Mouse (Mus musculus): Measurements from ENCODE around the gene Hddc3. TPM values are rescaled to one million over a fixed set of nuclear protein-coding genes. Genes with fewer than 3 reads are reported as not detected.
"Not testable (repeated sequence)": the region's sequence is repeated elsewhere in the genome, so short reads cannot be mapped to it uniquely, and the experiment has no call there.

The Hddc3 gene
- polyA plus RNA-seq, 1 experiment from 2014 or later, result 3.1 TPM

DNA sequence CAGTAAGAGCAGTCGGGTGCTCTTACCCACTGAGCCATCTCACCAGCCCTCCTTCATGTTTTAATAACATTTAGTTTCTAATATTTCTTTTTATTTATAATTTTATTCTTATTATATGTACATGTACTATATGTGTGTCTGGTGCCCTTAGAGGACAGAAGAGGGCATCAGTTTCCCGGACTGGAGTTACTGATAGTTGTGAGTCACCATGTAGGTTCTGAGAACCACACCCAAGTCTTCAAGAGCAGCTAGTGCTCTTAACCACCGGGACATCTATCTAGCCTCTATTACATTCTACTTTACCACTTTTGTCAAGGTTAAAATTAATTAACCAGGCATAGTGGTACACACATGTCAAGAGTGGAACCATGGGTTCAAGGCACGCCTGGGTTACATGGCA lies 51.7 kb downstream of the Hddc3 start:
- no peak overlapping the region for H3K27ac ChIP-seq (ENCODE audit: low read length)
- no peak overlapping the region for H3K4me2 ChIP-seq (ENCODE audit: low read depth, low read length)
- 55% methylated on average over 4 of the region's 4 CpGs for WGBS (ENCODE audit: insufficient replicate concordance)
- no peaks in the 10 kb centered on the region for H3K27me3 ChIP-seq (ENCODE audit: control insufficient read depth, insufficient read depth, low read depth, low read length)
- no peak for ATAC-seq (ENCODE audit: low read depth)
- no peak overlapping the region for H3K9ac ChIP-seq (ENCODE audit: low read depth, low read length)
- H3K4me1 ChIP-seq (ENCODE audit: control insufficient read depth, low read depth, low read length), result peaks cover 2% of the 10 kb centered on the region
- no peaks in the 10 kb centered on the region for H3K9me3 ChIP-seq (replicated peaks; ENCODE audit: control insufficient read depth, low read length)
- no peak overlapping the region for H3K4me3 ChIP-seq (ENCODE audit: low read depth, low read length)
- peaks cover 16% of the 10 kb centered on the region for H3K36me3 ChIP-seq (ENCODE audit: control insufficient read depth, insufficient read depth)

DNA sequence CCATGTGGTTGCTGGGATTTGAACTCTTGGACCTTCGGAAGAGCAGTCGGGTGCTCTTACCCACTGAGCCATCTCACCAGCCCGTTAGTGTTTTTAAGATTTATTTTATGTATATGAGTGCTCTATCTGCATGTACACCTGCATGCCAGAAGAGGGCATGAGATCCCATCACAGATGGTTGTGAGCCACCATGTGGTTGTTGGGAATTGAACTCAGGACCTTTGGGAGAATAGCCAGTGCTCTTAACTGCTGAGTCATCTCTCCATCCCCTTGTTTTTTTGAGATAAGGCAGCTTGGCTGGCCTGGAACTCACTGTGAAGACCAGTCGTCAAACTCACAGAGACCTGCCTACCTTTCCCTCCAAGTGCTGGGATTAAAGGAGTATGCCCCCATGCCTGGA lies 53.5 kb downstream of the Hddc3 start:
- not testable (repeated sequence) for H3K4me2 ChIP-seq (ENCODE audit: low read depth, low read length); H3K27ac ChIP-seq (ENCODE audit: low read length); ATAC-seq (ENCODE audit: low read depth); H3K27me3 ChIP-seq (ENCODE audit: control insufficient read depth, insufficient read depth, low read depth, low read length); H3K9ac ChIP-seq (ENCODE audit: low read depth, low read length); H3K9me3 ChIP-seq (replicated peaks; ENCODE audit: control insufficient read depth, low read length); H3K4me1 ChIP-seq (ENCODE audit: control insufficient read depth, low read depth, low read length); H3K4me3 ChIP-seq (ENCODE audit: low read depth, low read length)
- peaks cover 13% of the 10 kb centered on the region for H3K36me3 ChIP-seq (ENCODE audit: control insufficient read depth, insufficient read depth)
- WGBS (ENCODE audit: insufficient replicate concordance), result 64% methylated on average over 4 of the region's 4 CpGs

DNA sequence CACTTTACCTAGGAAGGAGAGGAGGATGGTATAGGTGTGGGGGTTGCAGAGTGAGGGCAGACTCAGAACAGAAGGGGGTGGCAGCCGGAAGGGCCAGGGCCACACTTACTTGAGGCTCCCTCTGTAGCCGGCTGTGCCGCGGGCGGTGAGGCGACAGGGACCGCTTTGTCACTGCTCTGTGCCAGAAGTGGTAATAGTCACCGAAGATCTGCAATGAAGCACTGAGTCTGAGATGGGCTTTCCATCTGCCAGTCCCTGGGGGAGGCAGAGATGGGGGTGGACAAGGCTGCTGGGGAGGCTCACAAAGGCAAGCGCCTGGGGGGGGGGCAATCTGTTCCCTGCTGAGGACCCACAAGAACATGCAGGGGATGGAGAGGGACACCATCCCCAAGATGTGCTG lies 55.1 kb downstream of the Hddc3 start:
- peaks cover 6% of the 10 kb centered on the region for H3K4me1 ChIP-seq (ENCODE audit: control insufficient read depth, low read depth, low read length)
- WGBS (ENCODE audit: insufficient replicate concordance), result 85% methylated on average over 9 of the region's 9 CpGs

DNA sequence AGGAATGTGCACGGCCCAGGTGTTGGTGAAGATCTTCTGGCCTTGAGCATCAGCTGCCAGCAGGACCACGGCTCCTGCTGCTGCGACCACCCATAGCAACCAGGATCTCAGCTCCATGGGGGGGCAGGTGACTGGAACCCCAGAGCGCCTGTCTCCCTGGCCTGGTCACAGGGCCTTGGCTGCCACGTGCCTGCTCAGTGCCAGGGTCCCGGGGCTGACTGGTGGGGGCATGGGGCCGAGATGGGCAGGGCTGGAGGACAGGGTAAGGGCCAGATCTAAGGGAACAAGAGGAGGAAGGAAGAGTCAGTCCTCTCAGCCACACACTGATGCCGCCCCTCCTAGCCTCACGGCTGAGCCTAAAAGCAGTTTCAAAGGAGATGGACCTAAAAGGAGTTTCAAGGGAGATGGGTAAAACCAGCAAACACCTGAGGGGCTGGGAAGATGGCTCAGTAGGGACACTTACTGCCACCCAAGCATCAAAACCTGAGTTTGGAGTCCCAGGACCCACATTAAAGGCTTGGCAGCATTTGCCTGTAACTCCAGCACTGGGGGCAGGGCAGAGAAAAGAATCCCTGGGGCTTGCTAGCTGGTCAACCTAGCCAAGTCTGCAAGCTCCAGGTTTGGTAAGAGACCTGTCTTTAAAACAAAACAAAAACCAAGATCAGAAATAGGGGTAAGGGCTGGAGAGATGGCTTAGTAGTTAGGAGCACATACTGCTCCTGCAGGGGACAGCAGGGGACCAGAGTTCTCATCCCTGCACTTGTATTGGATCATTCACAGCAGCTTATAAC lies 55.9 kb downstream of the Hddc3 start:
- Histone ChIP-seq H3K4me1 (ENCODE audit: control insufficient read depth, low read depth, low read length) (peaks cover 13% of the 10 kb centered on the region), H3K4me3 (ENCODE audit: low read depth, low read length) (no peak overlapping the region), H3K27ac (ENCODE audit: low read length) (no peak overlapping the region), H3K9ac (ENCODE audit: low read depth, low read length) (no peak overlapping the region), H3K9me3 (replicated peaks; ENCODE audit: control insufficient read depth, low read length) (no peaks in the 10 kb centered on the region), H3K4me2 (ENCODE audit: low read depth, low read length) (no peak overlapping the region), H3K27me3 (ENCODE audit: control insufficient read depth, insufficient read depth, low read depth, low read length) (peaks cover 30% of the 10 kb centered on the region), H3K36me3 (ENCODE audit: control insufficient read depth, insufficient read depth) (peaks cover 8% of the 10 kb centered on the region)
- no peak for ATAC-seq (ENCODE audit: low read depth)
- WGBS (ENCODE audit: insufficient replicate concordance), result 65% methylated on average over 9 of the region's 9 CpGs

More for the DNA sequence above, 55.1 kb downstream of the Hddc3 start:
- Histone ChIP-seq H3K27me3 (ENCODE audit: control insufficient read depth, insufficient read depth, low read depth, low read length) (peaks cover 21% of the 10 kb centered on the region), H3K27ac (ENCODE audit: low read length) (no peak overlapping the region), H3K36me3 (ENCODE audit: control insufficient read depth, insufficient read depth) (peaks cover 10% of the 10 kb centered on the region), H3K9ac (ENCODE audit: low read depth, low read length) (no peak overlapping the region), H3K9me3 (replicated peaks; ENCODE audit: control insufficient read depth, low read length) (no peaks in the 10 kb centered on the region), H3K4me3 (ENCODE audit: low read depth, low read length) (no peak overlapping the region), H3K4me2 (ENCODE audit: low read depth, low read length) (no peak overlapping the region)
- ATAC-seq (ENCODE audit: low read depth), result no peak

DNA sequence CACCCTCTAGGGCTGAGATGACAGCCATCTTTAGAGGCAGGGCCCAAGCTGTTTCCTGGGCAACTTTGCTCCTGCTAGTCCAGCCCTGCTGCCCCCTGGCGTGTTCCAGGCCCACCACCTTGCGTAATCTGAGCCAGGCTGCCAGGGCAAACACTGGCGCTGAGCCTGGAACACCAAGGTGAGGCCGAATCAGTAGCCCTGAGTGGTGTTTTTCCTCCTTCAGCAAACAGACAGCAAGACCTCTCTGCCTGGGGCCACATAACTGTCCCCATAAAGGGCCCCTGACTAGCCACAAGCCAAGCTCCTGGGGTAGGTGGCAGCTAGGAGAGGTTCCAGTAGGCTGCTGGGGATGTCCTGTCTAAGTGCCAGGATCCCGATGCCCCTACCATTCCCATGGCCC lies 57.2 kb downstream of the Hddc3 start:
- ATAC-seq (ENCODE audit: low read depth), result peak; percentile 64
- WGBS (ENCODE audit: insufficient replicate concordance), result 51% methylated on average over 5 of the region's 5 CpGs
- peaks cover 19% of the 10 kb centered on the region for H3K4me1 ChIP-seq (ENCODE audit: control insufficient read depth, low read depth, low read length)
- peaks cover 8% of the 10 kb centered on the region for H3K36me3 ChIP-seq (ENCODE audit: control insufficient read depth, insufficient read depth)
- H3K27me3 ChIP-seq (ENCODE audit: control insufficient read depth, insufficient read depth, low read depth, low read length), result peaks cover 37% of the 10 kb centered on the region
- no peaks in the 10 kb centered on the region for H3K9me3 ChIP-seq (replicated peaks; ENCODE audit: control insufficient read depth, low read length)
- H3K27ac ChIP-seq (ENCODE audit: low read length), result peak overlapping the region; percentile 82
- H3K9ac ChIP-seq (ENCODE audit: low read depth, low read length), result peak overlapping the region; percentile 6; the same call in 1 of the 2 replicates
- H3K4me2 ChIP-seq (ENCODE audit: low read depth, low read length), result peak overlapping the region; percentile 81; the same call in 1 of the 2 replicates
- peak overlapping the region; percentile 72 for H3K4me3 ChIP-seq (ENCODE audit: low read depth, low read length)

Other genes with a start within 250 kb of the Hddc3 start
- 204 and 221 TPM in 2 replicates for gene Idh2, start 227.7 kb upstream of the Hddc3 start, polyA plus RNA-seq (2015; fragmentation: Nextera tagmentation; extraction: Ambion mirVana)
- 13.4 and 14.4 TPM in 2 replicates for gene Sema4b, start 156.3 kb upstream of the Hddc3 start, polyA plus RNA-seq (2015; fragmentation: Nextera tagmentation; extraction: Ambion mirVana)
- 76.4 and 77.0 TPM in 2 replicates for gene Cib1, start 110.3 kb upstream of the Hddc3 start, polyA plus RNA-seq (2015; fragmentation: Nextera tagmentation; extraction: Ambion mirVana)
- 1.5 and 1.7 TPM in 2 replicates for gene Gdpgp1, start 110.2 kb upstream of the Hddc3 start, polyA plus RNA-seq (2015; fragmentation: Nextera tagmentation; extraction: Ambion mirVana)
- 0.16 and 0.42 TPM in 2 replicates for gene Ttll13, start 96.7 kb upstream of the Hddc3 start, polyA plus RNA-seq (2015; fragmentation: Nextera tagmentation; extraction: Ambion mirVana)
- gene Ngrn, start 81.9 kb upstream of the Hddc3 start, polyA plus RNA-seq (2015; fragmentation: Nextera tagmentation; extraction: Ambion mirVana), result 26.3 and 27.7 TPM in 2 replicates
- 4.3 and 5.0 TPM in 2 replicates for gene Vps33b, start 73.5 kb upstream of the Hddc3 start, polyA plus RNA-seq (2015; fragmentation: Nextera tagmentation; extraction: Ambion mirVana)
- gene Prc1, start 48.7 kb upstream of the Hddc3 start, polyA plus RNA-seq (2015; fragmentation: Nextera tagmentation; extraction: Ambion mirVana), result 125 and 133 TPM in 2 replicates
- 2.3 and 2.6 TPM in 2 replicates for gene Rccd1, start 18.6 kb upstream of the Hddc3 start, polyA plus RNA-seq (2015; fragmentation: Nextera tagmentation; extraction: Ambion mirVana)
- 9.0 and 9.3 TPM in 2 replicates for gene Unc45a, start 2.1 kb upstream of the Hddc3 start, polyA plus RNA-seq (2015; fragmentation: Nextera tagmentation; extraction: Ambion mirVana)
- 2.6 and 3.1 TPM in 2 replicates for gene Man2a2, start 28.3 kb downstream of the Hddc3 start, polyA plus RNA-seq (2015; fragmentation: Nextera tagmentation; extraction: Ambion mirVana)
- gene Fes, start 44.8 kb downstream of the Hddc3 start, polyA plus RNA-seq (2015; fragmentation: Nextera tagmentation; extraction: Ambion mirVana), result 16.5 and 18.2 TPM in 2 replicates
- 5.6 and 6.2 TPM in 2 replicates for gene Furin, start 62.3 kb downstream of the Hddc3 start, polyA plus RNA-seq (2015; fragmentation: Nextera tagmentation; extraction: Ambion mirVana)
- 24.2 and 25.9 TPM in 2 replicates for gene Blm, start 192.0 kb downstream of the Hddc3 start, polyA plus RNA-seq (2015; fragmentation: Nextera tagmentation; extraction: Ambion mirVana)